Mouse (Mus musculus): ENCODE data around the gene Ms4a4d.
A peak's percentile ranks its signal among the peaks of the same experiment; 100 is the strongest.

The Ms4a4d gene

DNA sequence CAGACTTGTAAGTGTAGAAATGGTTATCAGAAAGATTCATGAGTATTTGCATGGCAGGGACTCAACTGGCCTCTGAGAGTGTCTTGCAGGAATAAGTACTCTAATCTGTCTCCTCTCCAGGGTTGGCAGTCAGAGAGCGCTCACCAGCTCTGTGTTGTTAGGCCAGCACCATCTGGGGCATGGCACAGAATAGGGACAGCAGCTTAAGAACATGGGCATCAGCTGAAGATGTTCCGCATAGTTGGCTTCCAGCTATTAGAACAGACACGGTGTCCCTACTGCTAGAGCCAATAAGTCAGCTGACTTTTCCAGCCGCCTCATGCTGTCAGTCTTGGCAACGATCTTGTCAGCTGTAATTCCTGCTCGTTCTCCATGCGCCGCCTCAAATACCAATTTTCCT is 38.4 kb downstream of the Ms4a4d start:
- no peak for DNase-seq (ENCODE audit: low spot score in 2 of 2)

DNA sequence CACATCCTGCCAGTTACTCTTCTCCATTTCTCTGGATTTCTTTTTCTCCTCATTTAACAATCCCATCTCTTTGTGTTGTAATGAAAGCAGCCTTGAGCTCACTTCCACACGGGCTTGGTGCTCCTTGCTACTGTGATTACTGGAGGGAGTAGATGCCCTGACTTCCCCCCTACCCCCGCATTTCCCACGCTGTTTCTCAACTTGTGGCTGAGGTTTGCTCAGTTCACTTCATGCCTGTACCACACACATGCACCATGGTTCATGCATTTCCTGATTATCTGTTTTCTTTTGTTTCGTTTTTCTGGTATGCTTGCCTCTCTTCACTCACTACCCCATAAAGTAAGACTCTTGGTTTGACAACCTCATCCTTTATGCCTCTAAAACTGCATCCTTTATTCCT is 52.6 kb downstream of the Ms4a4d start:
- no peak for DNase-seq (ENCODE audit: low spot score in 2 of 2)

GRCm38 (mm10) chr19:11589891-11590449 is 53.4 kb downstream of the Ms4a4d start:
- no peak for DNase-seq (ENCODE audit: low spot score in 2 of 2)

- no peak for DNase-seq (ENCODE audit: low spot score in 2 of 2)
Observed at GRCm38 (mm10) chr19:11601349-11601748, 64.7 kb downstream of the Ms4a4d start.

GRCm38 (mm10) chr19:11602026-11602425 is 65.4 kb downstream of the Ms4a4d start:
- peak; percentile 16 to 28 for DNase-seq (ENCODE audit: low spot score in 2 of 2)

GRCm38 (mm10) chr19:11604603-11605002 is 68.0 kb downstream of the Ms4a4d start, which contains the start of gene Ms4a6d:
TSS of gene Ms4a6d (minus strand) at chr19:11604849.
- no peak for DNase-seq (ENCODE audit: low spot score in 2 of 2)

Measured in right cerebral cortex, adult 2 months (tissue).